Mouse (Mus musculus) hindbrain, embryonic 10.5 days (tissue): ENCODE data around the gene Stk16. TPM values are rescaled to one million over a fixed set of nuclear protein-coding genes. Genes with fewer than 3 reads are reported as not detected.
"Not testable (repeated sequence)": the region's sequence is repeated elsewhere in the genome, so short reads cannot be mapped to it uniquely, and the experiment has no call there.

ENCODE experiments used
- DNase-seq: peaks from one replicate; pipeline ENCODE4 v3.0.0-alpha.2; 2017; ENCODE audit warnings: low spot score
- H3K27ac ChIP-seq: fragments of 300-500 bp; sonication (generic); 2 replicates; pipeline ENCODE4 v1.5.1; 2016; ENCODE audit warnings: mild to moderate bottlenecking, moderate library complexity
- H3K27me3 ChIP-seq: fragments of 300-500 bp; sonication (generic); 2 replicates; pipeline ENCODE4 v1.6.1; 2016; ENCODE audit warnings: mild to moderate bottlenecking; ENCODE audit not compliant: poor library complexity, insufficient read depth, severe bottlenecking
- H3K36me3 ChIP-seq: fragments of 300-500 bp; sonication (generic); 2 replicates; pipeline ENCODE4 v1.6.1; 2016; ENCODE audit warnings: mild to moderate bottlenecking, moderate library complexity
- H3K4me1 ChIP-seq: fragments of 300-500 bp; sonication (generic); replicated peaks from 2 replicates; pipeline ENCODE4 v1.6.1; 2016; ENCODE audit warnings: mild to moderate bottlenecking
- H3K4me3 ChIP-seq: fragments of 300-500 bp; sonication (generic); 2 replicates; pipeline ENCODE4 v1.5.1; 2016; ENCODE audit warnings: mild to moderate bottlenecking, moderate library complexity
- H3K9me3 ChIP-seq: fragments of 300-500 bp; sonication (generic); 2 replicates; pipeline ENCODE4 v1.6.1; 2016; ENCODE audit warnings: mild to moderate bottlenecking, moderate library complexity
- WGBS: fragments of 180-500 bp; shearing (Covaris S2); methylation state at CpG from one replicate; pipeline ENCODE4 v1.1.7; 2016; 5-methylcytosine and 5-hydroxymethylcytosine counted together
- polyA plus RNA-seq: library from polyadenylated mRNA; unstranded; fragments of >200 nt; fragmentation: Nextera tagmentation; extraction: Ambion mirVana; gene quantifications from 2 replicates; pipeline ENCODE4 v1.2.1, GENCODE M21; 2016

The Stk16 gene
- polyA plus RNA-seq, 1 experiment from 2014 or later: 153 TPM

DNA sequence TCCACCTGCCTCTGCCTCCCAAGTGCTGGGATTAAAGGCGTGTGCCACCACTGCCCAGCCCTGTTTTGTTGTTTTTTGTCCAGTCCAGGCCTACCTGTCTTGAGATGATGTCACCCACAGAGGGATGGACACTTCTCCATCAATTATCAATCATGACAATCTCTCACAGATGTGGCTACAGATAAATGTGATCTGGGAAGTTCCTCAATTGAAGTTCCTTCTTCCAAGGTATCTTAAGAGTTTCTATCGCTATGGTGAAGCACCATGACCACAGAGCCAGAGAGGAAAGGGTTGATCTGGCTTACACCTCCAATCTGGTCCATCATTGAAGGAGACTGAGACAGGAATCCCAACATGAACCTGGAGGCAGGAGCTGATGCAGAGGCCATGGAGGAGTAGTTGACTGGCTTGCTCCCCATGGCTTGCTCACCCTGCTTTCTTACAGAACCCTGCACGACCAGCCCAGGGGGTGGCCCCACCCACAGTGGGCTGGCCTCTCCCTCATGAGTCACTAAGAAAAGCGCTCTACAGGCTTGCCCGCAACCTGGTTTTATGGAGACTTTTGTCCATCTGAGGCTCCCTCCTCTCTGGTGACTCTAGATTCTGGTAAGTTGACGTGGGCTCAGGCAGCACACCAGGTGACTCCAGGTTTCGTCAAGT, 19.8 kb downstream of the Stk16 start:
- H3K4me3 ChIP-seq: no peak overlapping the region
- no peaks in the 10 kb centered on the region for H3K9me3 ChIP-seq
- no peak for DNase-seq
- no peaks in the 10 kb centered on the region for H3K36me3 ChIP-seq
- H3K4me1 ChIP-seq: peaks cover 10% of the 10 kb centered on the region; the same call in 1 of the 2 replicates
- 78% methylated on average over 7 of the region's 7 CpGs for WGBS
- no peak overlapping the region for H3K27ac ChIP-seq
- peaks cover 12% of the 10 kb centered on the region for H3K27me3 ChIP-seq

DNA sequence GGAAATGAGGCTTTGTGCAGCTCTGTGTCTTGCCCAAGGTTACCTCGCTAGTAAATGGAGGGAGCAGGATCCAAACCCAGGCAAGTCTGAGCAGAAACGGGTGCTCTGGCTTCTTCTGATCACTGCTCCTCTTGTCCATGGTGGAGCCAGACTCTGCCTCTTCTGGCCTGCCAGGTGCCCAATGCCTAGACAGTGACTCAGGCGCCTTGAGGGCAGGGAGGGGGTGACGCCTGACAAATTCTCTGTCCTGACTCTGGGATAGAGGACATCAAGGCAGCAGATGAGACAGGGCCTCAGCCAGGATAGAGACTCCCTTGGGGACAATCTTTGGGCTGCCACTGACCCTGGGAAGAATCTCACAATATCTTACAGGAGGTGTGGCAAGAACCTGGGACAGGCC, 20.6 kb downstream of the Stk16 start:
- WGBS: 77% methylated on average over 4 of the region's 4 CpGs
- DNase-seq: no peak
- no peaks in the 10 kb centered on the region for H3K9me3 ChIP-seq
- H3K4me3 ChIP-seq: no peak overlapping the region
- H3K27me3 ChIP-seq: peaks cover 12% of the 10 kb centered on the region
- H3K4me1 ChIP-seq: peaks cover 17% of the 10 kb centered on the region; the same call in 1 of the 2 replicates
- H3K36me3 ChIP-seq: no peaks in the 10 kb centered on the region
- no peak overlapping the region for H3K27ac ChIP-seq

GRCm38 (mm10) chr1:75231664-75232152, 21.1 kb downstream of the Stk16 start, which contains the start of gene A630095N17Rik:
Gene A630095N17Rik (minus strand): TSS chr1:75232102.
- H3K27me3 ChIP-seq: peaks cover 12% of the 10 kb centered on the region
- no peak for DNase-seq
- 70% methylated on average over 5 of the region's 5 CpGs for WGBS

GRCm38 (mm10) chr1:75232489-75232888, 21.9 kb downstream of the Stk16 start:
- not testable (repeated sequence) for H3K27ac ChIP-seq, DNase-seq, H3K4me3 ChIP-seq, H3K36me3 ChIP-seq, H3K9me3 ChIP-seq
- Histone ChIP-seq H3K4me1 (peaks cover 30% of the 10 kb centered on the region), H3K27me3 (peaks cover 12% of the 10 kb centered on the region)
- 71% methylated on average over 4 of the region's 4 CpGs for WGBS

More at GRCm38 (mm10) chr1:75231664-75232152, 21.1 kb downstream of the Stk16 start, which contains the start of gene A630095N17Rik:
- Histone ChIP-seq H3K27ac (no peak within 1 kb of the TSS), H3K36me3 (no peaks in the 10 kb centered on the region), H3K4me1 (peaks cover 22% of the 10 kb centered on the region), H3K9me3 (no peaks in the 10 kb centered on the region), H3K4me3 (no peak within 1 kb of the TSS)

GRCm38 (mm10) chr1:75234606-75235005, 24.0 kb downstream of the Stk16 start:
- no peak overlapping the region for H3K27ac ChIP-seq
- no peaks in the 10 kb centered on the region for H3K9me3 ChIP-seq
- DNase-seq: peak; percentile 58
- peaks cover 12% of the 10 kb centered on the region; the same call in 1 of the 2 replicates for H3K27me3 ChIP-seq
- peaks cover 5% of the 10 kb centered on the region; the same call in 1 of the 2 replicates for H3K36me3 ChIP-seq
- 1% methylated on average over 8 of the region's 8 CpGs for WGBS
- peaks cover 31% of the 10 kb centered on the region for H3K4me1 ChIP-seq
- H3K4me3 ChIP-seq: no peak overlapping the region

GRCm38 (mm10) chr1:75236117-75237050, 25.7 kb downstream of the Stk16 start, which contains the start of gene Dnajb2:
Gene Dnajb2 (plus strand): TSS chr1:75236406.
- 1% methylated on average over 64 of the region's 64 CpGs for WGBS
- peaks cover 31% of the 10 kb centered on the region for H3K4me1 ChIP-seq
- H3K27ac ChIP-seq: peak within 1 kb of the TSS; percentile 94
- H3K27me3 ChIP-seq: peaks cover 12% of the 10 kb centered on the region; the same call in 1 of the 2 replicates
- peak within 1 kb of the TSS; percentile 77 for H3K4me3 ChIP-seq
- DNase-seq: peak; percentile 85
- no peaks in the 10 kb centered on the region for H3K9me3 ChIP-seq
- peaks cover 14% of the 10 kb centered on the region for H3K36me3 ChIP-seq

GRCm38 (mm10) chr1:75239591-75239990, 29.0 kb downstream of the Stk16 start:
- 89% methylated on average over 10 of the region's 10 CpGs for WGBS

GRCm38 (mm10) chr1:75243411-75243810, 32.8 kb downstream of the Stk16 start:
- DNase-seq: no peak
- 90% methylated on average over 14 of the region's 14 CpGs for WGBS
- Histone ChIP-seq H3K9me3 (no peaks in the 10 kb centered on the region), H3K4me3 (no peak overlapping the region), H3K36me3 (peaks cover 34% of the 10 kb centered on the region), H3K27ac (no peak overlapping the region), H3K27me3 (no peaks in the 10 kb centered on the region), H3K4me1 (peaks cover 27% of the 10 kb centered on the region)

More at GRCm38 (mm10) chr1:75239591-75239990, 29.0 kb downstream of the Stk16 start:
- Histone ChIP-seq H3K4me3 (no peak overlapping the region), H3K36me3 (peaks cover 34% of the 10 kb centered on the region), H3K27ac (no peak overlapping the region), H3K4me1 (peaks cover 31% of the 10 kb centered on the region), H3K9me3 (no peaks in the 10 kb centered on the region), H3K27me3 (peaks cover 8% of the 10 kb centered on the region; the same call in 1 of the 2 replicates)
- no peak for DNase-seq

- Histone ChIP-seq H3K4me3 (no peak overlapping the region), H3K27ac (no peak overlapping the region), H3K27me3 (no peaks in the 10 kb centered on the region), H3K9me3 (no peaks in the 10 kb centered on the region), H3K36me3 (peaks cover 32% of the 10 kb centered on the region), H3K4me1 (peaks cover 29% of the 10 kb centered on the region)
- DNase-seq: no peak
- 82% methylated on average over 12 of the region's 12 CpGs for WGBS
Observed at GRCm38 (mm10) chr1:75244175-75244826, 33.7 kb downstream of the Stk16 start.

GRCm38 (mm10) chr1:75244836-75245235, 34.2 kb downstream of the Stk16 start:
- 15% methylated on average over 4 of the region's 4 CpGs for WGBS
- H3K27ac ChIP-seq: no peak overlapping the region
- no peak for DNase-seq

DNA sequence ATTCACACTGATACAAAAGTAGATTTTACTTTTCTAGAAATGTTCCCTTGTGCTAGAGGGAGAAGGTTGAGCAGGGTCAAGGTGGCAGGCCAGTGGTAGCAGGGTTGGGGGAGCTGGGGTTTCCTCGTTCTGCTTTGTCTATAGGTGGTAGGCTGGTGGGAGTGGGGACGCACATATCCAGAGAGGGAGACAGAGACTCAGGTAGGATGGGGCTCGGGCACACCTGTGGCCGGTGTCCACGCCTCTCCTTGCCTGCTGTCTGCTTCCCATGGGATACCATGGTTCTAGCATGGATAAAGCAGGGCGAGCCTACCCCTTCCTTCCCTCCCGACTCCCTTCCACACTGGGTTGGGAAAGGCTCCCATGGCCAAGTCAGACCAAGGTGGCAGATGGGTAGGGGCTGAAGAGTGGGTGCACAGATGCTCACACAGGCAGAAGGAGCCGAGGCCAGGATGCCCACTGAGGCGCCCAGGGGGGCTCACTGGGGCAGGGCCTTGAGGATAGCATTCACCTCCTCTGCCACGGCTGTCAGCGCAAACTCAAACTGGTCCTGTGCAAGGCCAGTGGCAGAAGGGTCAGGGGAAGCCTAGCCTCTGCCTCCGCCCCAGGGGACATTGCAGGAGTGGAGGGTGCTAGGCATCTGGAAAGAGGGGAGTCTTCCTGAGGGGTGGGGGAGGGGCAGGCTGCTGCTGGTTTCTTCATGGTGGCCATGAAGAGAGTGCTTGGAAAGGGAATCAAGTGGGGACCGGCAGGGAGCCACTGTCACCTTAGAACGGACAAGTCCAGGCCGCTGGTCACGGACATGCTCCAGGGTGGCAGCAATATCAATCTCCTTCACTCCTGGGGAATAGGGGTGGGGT, 36.7 kb downstream of the Stk16 start:
- H3K9me3 ChIP-seq: no peaks in the 10 kb centered on the region
- H3K36me3 ChIP-seq: peaks cover 13% of the 10 kb centered on the region
- peak overlapping the region; percentile 62 for H3K27ac ChIP-seq
- peaks cover 4% of the 10 kb centered on the region for H3K27me3 ChIP-seq
- 81% methylated on average over 16 of the region's 16 CpGs for WGBS
- DNase-seq: no peak
- peaks cover 42% of the 10 kb centered on the region for H3K4me1 ChIP-seq
- H3K4me3 ChIP-seq: no peak overlapping the region

More at GRCm38 (mm10) chr1:75244836-75245235, 34.2 kb downstream of the Stk16 start:
- no peaks in the 10 kb centered on the region for H3K27me3 ChIP-seq
- no peak overlapping the region for H3K4me3 ChIP-seq
- peaks cover 27% of the 10 kb centered on the region for H3K36me3 ChIP-seq
- H3K9me3 ChIP-seq: no peaks in the 10 kb centered on the region
- peaks cover 29% of the 10 kb centered on the region for H3K4me1 ChIP-seq
